Mouse (Mus musculus): ENCODE data around the gene Atxn1.
A peak's percentile ranks its signal among the peaks of the same experiment; 100 is the strongest.

Gene Atxn1

GRCm38 (mm10) chr13:45964853-45965593, at the start of gene Atxn1:
Gene Atxn1 (minus strand): TSS chr13:45965008.
- DNase-seq (ENCODE audit: low spot score), result peak; percentile 54

- DNase-seq (ENCODE audit: low spot score), result no peak
These were observed 46.4 kb upstream of the Atxn1 start for GRCm38 (mm10) chr13:46011232-46011631.

GRCm38 (mm10) chr13:46010075-46010474, 45.3 kb upstream of the Atxn1 start:
- DNase-seq (ENCODE audit: low spot score), result no peak

- DNase-seq (ENCODE audit: low spot score), result no peak
These were observed 44.2 kb upstream of the Atxn1 start for GRCm38 (mm10) chr13:46008831-46009666.

GRCm38 (mm10) chr13:46006211-46007102, 41.6 kb upstream of the Atxn1 start:
- DNase-seq (ENCODE audit: low spot score), result no peak

- no peak for DNase-seq (ENCODE audit: low spot score)
These were observed 40.8 kb upstream of the Atxn1 start for GRCm38 (mm10) chr13:46005656-46006055.

GRCm38 (mm10) chr13:46001356-46001755, 36.5 kb upstream of the Atxn1 start:
- DNase-seq (ENCODE audit: low spot score), result no peak

- DNase-seq (ENCODE audit: low spot score), result no peak
These were observed 28.1 kb upstream of the Atxn1 start for GRCm38 (mm10) chr13:45992953-45993352.

GRCm38 (mm10) chr13:45990486-45990885, 25.7 kb upstream of the Atxn1 start:
- no peak for DNase-seq (ENCODE audit: low spot score)

- no peak for DNase-seq (ENCODE audit: low spot score)
These were observed 14.4 kb upstream of the Atxn1 start for GRCm38 (mm10) chr13:45979246-45979645.

GRCm38 (mm10) chr13:45976894-45977293, 12.1 kb upstream of the Atxn1 start:
- DNase-seq (ENCODE audit: low spot score), result peak; percentile 34

- no peak for DNase-seq (ENCODE audit: low spot score)
These were observed 9.8 kb upstream of the Atxn1 start for GRCm38 (mm10) chr13:45974651-45975050.

GRCm38 (mm10) chr13:45973972-45974490, 9.2 kb upstream of the Atxn1 start:
- DNase-seq (ENCODE audit: low spot score), result no peak

- no peak for DNase-seq (ENCODE audit: low spot score)
These were observed 6.2 kb upstream of the Atxn1 start for GRCm38 (mm10) chr13:45970920-45971536.

GRCm38 (mm10) chr13:45968206-45968605, 3.4 kb upstream of the Atxn1 start:
- DNase-seq (ENCODE audit: low spot score), result no peak

- DNase-seq (ENCODE audit: low spot score), result no peak
These were observed 2.6 kb upstream of the Atxn1 start for GRCm38 (mm10) chr13:45967371-45967770.

GRCm38 (mm10) chr13:45966586-45966985, 1.8 kb upstream of the Atxn1 start:
- peak; percentile 42 for DNase-seq (ENCODE audit: low spot score)

GRCm38 (mm10) chr13:45965594-45966432, 1.0 kb upstream of the Atxn1 start:
- DNase-seq (ENCODE audit: low spot score), result peak; percentile 45

- DNase-seq (ENCODE audit: low spot score), result no peak
These were observed 416 bp downstream of the Atxn1 start for GRCm38 (mm10) chr13:45964331-45964852.
